30 mouse cellular contexts compared by ENCODE assay signal in genomic region chr19:43442906-43443305, GRCm38 (mm10). TPM values are rescaled to one million over a fixed set of nuclear protein-coding genes. Genes with fewer than 3 reads are reported as not detected.
DNase-seq lines count a peak whose midpoint lies in the region; ATAC-seq and TF ChIP-seq lines count a peak whose summit lies in the region.
"Had no signal": no experiment of that assay in that cellular context is flagged by ENCODE, and none has a peak within 500 bp of the region (broad histone marks: within the 10 kb centered on the region; RNA-seq: fewer than 3 reads in every experiment).

No protein-coding gene starts in this region.

- no peaks in the 10 kb centered on the region for H3K9me3 ChIP-seq in hindbrain, embryonic 15.5 days
- peaks cover 6% of the 10 kb centered on the region; the same call in 1 of the 2 replicates for H3K9me3 ChIP-seq in hindbrain, embryonic 12.5 days (replicated peaks)
- H3K9me3 ChIP-seq in G1E (replicated peaks), result peaks cover 3% of the 10 kb centered on the region
- H3K9me3 ChIP-seq: limb, embryonic 10.5 days; limb, embryonic 15.5 days; liver, embryonic 13.5 days; midbrain, embryonic 13.5 days had no signal

- no peak for ATAC-seq in hindbrain, embryonic 15.5 days (ENCODE audit: low FRiP score, low read depth)
- ATAC-seq in hindbrain, embryonic 12.5 days (ENCODE audit: low FRiP score), result no peak
- ATAC-seq in G1E (ENCODE audit: extremely low read depth, insufficient number of reproducible peaks, low FRiP score, poor library complexity, severe bottlenecking), result no peak
- ATAC-seq: CD4-positive, CD25-positive, alpha-beta regulatory T cell, adult 4 months; forebrain, embryonic 16.5 days; inflammation-experienced regulatory T-cells, adult 6 months; midbrain, embryonic 13.5 days had no signal

- 0 out of 2 replicates have a peak, but pooled peaks cover 4% of the 10 kb centered on the region for H3K36me3 ChIP-seq in hindbrain, embryonic 15.5 days
- H3K36me3 ChIP-seq in hindbrain, embryonic 12.5 days, result no peaks in the 10 kb centered on the region
- H3K36me3 ChIP-seq in G1E (replicated peaks), result peaks cover 54% of the 10 kb centered on the region
- H3K36me3 ChIP-seq: heart, embryonic 12.5 days; kidney, embryonic 15.5 days; limb, embryonic 15.5 days; liver, embryonic 13.5 days; midbrain, embryonic 13.5 days had no signal

- 86% methylated on average over 5 of the region's 5 CpGs for WGBS in hindbrain, embryonic 15.5 days
- WGBS in hindbrain, embryonic 12.5 days, result 94% methylated on average over 5 of the region's 5 CpGs

- TF ChIP-seq CTCF in G1E (IDR thresholded peaks at IDR 0.05; ENCODE audit: low read depth, low read length), result no peak
- TF ChIP-seq CTCF in cortical plate, adult 2 months (IDR thresholded peaks at IDR 0.05; ENCODE audit: extremely low read depth, insufficient read depth, low read length), result no peak

- H3K9ac ChIP-seq in hindbrain, embryonic 15.5 days, result no peak overlapping the region
- H3K9ac ChIP-seq in hindbrain, embryonic 12.5 days, result no peak overlapping the region
- H3K9ac ChIP-seq: heart, embryonic 12.5 days; kidney, embryonic 15.5 days; limb, embryonic 15.5 days; liver, embryonic 13.5 days; midbrain, embryonic 13.5 days had no signal

- H3K4me3 ChIP-seq in hindbrain, embryonic 15.5 days, result 0 out of 2 replicates have a peak overlapping the region, but pooled peaks have one; percentile 84
- H3K4me3 ChIP-seq in hindbrain, embryonic 12.5 days, result no peak overlapping the region
- peak overlapping the region; percentile 23; the same call in 1 of the 2 replicates for H3K4me3 ChIP-seq in G1E (ENCODE audit: low read depth, low read length)
- peak overlapping the region; percentile 89 for H3K4me3 ChIP-seq in cortical plate, adult 2 months (ENCODE audit: insufficient read depth, low read length)
- H3K4me3 ChIP-seq: erythroblast, embryonic 14.5 days; gastrocnemius, adult 2 months; heart, adult 2 months; heart, embryonic 12.5 days; limb, embryonic 10.5 days; limb, embryonic 15.5 days; liver, embryonic 13.5 days; midbrain, embryonic 13.5 days had no signal

- H3K27ac ChIP-seq in hindbrain, embryonic 15.5 days (replicated peaks), result no peak overlapping the region
- H3K27ac ChIP-seq in hindbrain, embryonic 12.5 days, result no peak overlapping the region
- no peak overlapping the region for H3K27ac ChIP-seq in cortical plate, adult 2 months (ENCODE audit: insufficient read depth, low read length)
- H3K27ac ChIP-seq: gastrocnemius, adult 2 months; heart, adult 2 months; kidney, embryonic 15.5 days; limb, embryonic 10.5 days; limb, embryonic 15.5 days; liver, embryonic 13.5 days; macrophage; midbrain, embryonic 13.5 days had no signal

- peaks cover 21% of the 10 kb centered on the region for H3K4me1 ChIP-seq in hindbrain, embryonic 15.5 days (replicated peaks)
- H3K4me1 ChIP-seq in hindbrain, embryonic 12.5 days, result peaks cover 13% of the 10 kb centered on the region; the same call in 1 of the 2 replicates
- H3K4me1 ChIP-seq in G1E (ENCODE audit: insufficient read depth, low read depth, low read length), result peaks cover 72% of the 10 kb centered on the region
- H3K4me1 ChIP-seq in cortical plate, adult 2 months (ENCODE audit: control insufficient read depth, insufficient read depth, low read length), result peaks cover 3% of the 10 kb centered on the region

- DNase-seq in cerebellum, adult 9-10 months, result peak; percentile 71
- DNase-seq in cerebellum, adult 9-11 months, result no peak
- DNase-seq in G1E (ENCODE audit: low spot score), result no peak
- no peak for DNase-seq in adrenal gland, postnatal 4 days (ENCODE audit: low spot score in 2 of 2)
- DNase-seq in spleen, postnatal 4 days (ENCODE audit: low spot score in 2 of 2), result no peak
- DNase-seq: adrenal gland, postnatal 25 days; gastrocnemius, adult 2 months; gastrocnemius, postnatal 36 days; heart, adult 2 months; kidney, adult 11 months; liver, embryonic 13.5 days; lung, adult 18-20 months; right cerebral cortex, postnatal 4 days; thymus, postnatal 4 days had no signal

- 0 out of 2 replicates have a peak, but pooled peaks cover 2% of the 10 kb centered on the region for H3K27me3 ChIP-seq in hindbrain, embryonic 15.5 days
- H3K27me3 ChIP-seq in hindbrain, embryonic 12.5 days, result peaks cover 44% of the 10 kb centered on the region
- peaks cover 5% of the 10 kb centered on the region; the same call in 1 of the 2 replicates for H3K27me3 ChIP-seq in G1E (ENCODE audit: insufficient read depth, low read length)

- H3K4me2 ChIP-seq in hindbrain, embryonic 15.5 days, result peak overlapping the region; percentile 91; the same call in 1 of the 2 replicates
- H3K4me2 ChIP-seq in hindbrain, embryonic 12.5 days (replicated peaks), result no peak overlapping the region
- H3K4me2 ChIP-seq: heart, embryonic 12.5 days; kidney, embryonic 15.5 days; limb, embryonic 15.5 days; liver, embryonic 13.5 days had no signal

- no peak for TF ChIP-seq POLR2A in cortical plate, adult 2 months (IDR thresholded peaks at IDR 0.05; ENCODE audit: extremely low read depth, insufficient read depth, low read length)

RNA-seq across cellular contexts. Expression of gene Cnnm1, which starts 2.7 kb away (rescaled TPM):
- polyA plus RNA-seq in hindbrain, embryonic 15.5 days (2015; fragmentation: Nextera tagmentation; extraction: Ambion mirVana), result 3.4 and 3.9 TPM in 2 replicates
- 0.66 and 0.67 TPM in 2 replicates for polyA plus RNA-seq in hindbrain, embryonic 12.5 days (2016; fragmentation: Nextera tagmentation; extraction: Ambion mirVana)
- total RNA-seq in G1E (2014; fragmentation: Nextera tagmentation) (14.5 and 19.0 TPM in 2 replicates), G1E (2017) (2.8 and 3.1 TPM in 2 replicates)
- polyA plus RNA-seq in G1E (2012), result 2.7 and 2.8 TPM in 2 replicates
- 52.6 and 59.8 TPM in 2 replicates for polyA plus RNA-seq in cortical plate, adult 2 months (2012; rRNA removed)
- 1 to 10 TPM; 1.2 to 1.5 TPM for total RNA-seq in adrenal gland, postnatal 4 days (2021)
- total RNA-seq: gastrocnemius, postnatal 36 days; hematopoietic stem cell, adult 5-6 weeks had no signal
- polyA plus RNA-seq: CD4-positive, CD25-positive, alpha-beta regulatory T cell, adult 4 months; erythroblast, embryonic 14.5 days; inflammation-experienced regulatory T-cells, adult 6 months; macrophage had no signal

RNA-seq across cellular contexts. Expression of gene Hpse2, which starts 54.8 kb away (rescaled TPM):
- polyA plus RNA-seq in hindbrain, embryonic 15.5 days (2015; fragmentation: Nextera tagmentation; extraction: Ambion mirVana), result 0.17 and 0.32 TPM in 2 replicates
- polyA plus RNA-seq in hindbrain, embryonic 12.5 days (2016; fragmentation: Nextera tagmentation; extraction: Ambion mirVana), result 1.3 and 1.6 TPM in 2 replicates
- total RNA-seq in G1E (2014; fragmentation: Nextera tagmentation) (not detected in 2 replicates), G1E (2017) (0.16 and 0.17 TPM in 2 replicates)
- not detected in 2 replicates for polyA plus RNA-seq in G1E (2012)
- polyA plus RNA-seq in cortical plate, adult 2 months (2012; rRNA removed), result 0.02 TPM in 2 replicates
- under 1 TPM in 1 of 2 experiments, not detected in 1; 0.11 TPM for total RNA-seq in adrenal gland, postnatal 4 days (2021)
- total RNA-seq: adrenal gland, adult 18-20 months; adrenal gland, postnatal 25 days; gastrocnemius, adult 2 months; gastrocnemius, postnatal 36 days; megakaryocyte-erythroid progenitor cell, adult 5-6 weeks had no signal
- polyA plus RNA-seq: erythroblast, embryonic 14.5 days; inflammation-experienced regulatory T-cells, adult 6 months; macrophage had no signal

Comparison
In these comparisons a context has a peak if more than half of its experiments do, and no peak if none do; other contexts are left out.
1. RNA of gene Cnnm1, which starts 2.7 kb away (polyA plus RNA-seq): 52.6 to 59.8 TPM in cortical plate, adult 2 months; 3.4 to 3.9 TPM in hindbrain, embryonic 15.5 days, 2.7 to 2.8 TPM in G1E and 0.66 to 0.67 TPM in hindbrain, embryonic 12.5 days; every median in the first group is over 10 times any median in the second.